Mouse (Mus musculus) liver, adult 2 months (tissue): Measurements from ENCODE around the gene Nrd1. TPM values are rescaled to one million over a fixed set of nuclear protein-coding genes. Genes with fewer than 3 reads are reported as not detected.

Experiments used
- DNase-seq: peaks from one replicate; pipeline ENCODE4 v3.0.0-alpha.2; 2011; ENCODE audit warnings: low read depth, low spot score; ENCODE audit errors: extremely low read depth
- H3K27ac ChIP-seq: fragments of 200-500 bp; replicated peaks from 2 replicates; pipeline ENCODE4 v1.5.1; 2012; ENCODE audit warnings: low read depth, mild to moderate bottlenecking, control low read depth, inconsistent platforms, low read length; ENCODE audit not compliant: insufficient read depth
- H3K27me3 ChIP-seq: fragments of 200-500 bp; 2 replicates; pipeline ENCODE4 v1.6.1; 2012; ENCODE audit warnings: mild to moderate bottlenecking, moderate library complexity, low read length, inconsistent platforms; ENCODE audit not compliant: control insufficient read depth, insufficient read depth
- H3K36me3 ChIP-seq: fragments of 200-500 bp; 2 replicates; pipeline ENCODE4 v1.6.1; 2012; ENCODE audit warnings: low read length, inconsistent platforms; ENCODE audit not compliant: control insufficient read depth, insufficient read depth
- H3K4me1 ChIP-seq: fragments of 200-500 bp; 2 replicates; pipeline ENCODE4 v1.6.1; 2011; ENCODE audit warnings: low read length; ENCODE audit not compliant: control insufficient read depth, insufficient read depth
- H3K4me3 ChIP-seq: fragments of 200-500 bp; 2 replicates; pipeline ENCODE4 v1.5.1; 2011; ENCODE audit warnings: low read depth, mild to moderate bottlenecking, control low read depth, low read length, moderate library complexity; ENCODE audit not compliant: insufficient read depth
- H3K79me2 ChIP-seq: fragments of 200-500 bp; 2 replicates; pipeline ENCODE4 v1.6.1; 2012; ENCODE audit warnings: inconsistent platforms, mild to moderate bottlenecking, low read length, moderate library complexity; ENCODE audit not compliant: control insufficient read depth, insufficient read depth
- H3K9ac ChIP-seq: fragments of 200-500 bp; 2 replicates; pipeline ENCODE4 v1.6.1; 2012; ENCODE audit warnings: low read depth, mild to moderate bottlenecking, control low read depth, inconsistent platforms, low read length
- CTCF ChIP-seq: fragments of 200-500 bp; IDR thresholded peaks from 2 replicates; pipeline ENCODE4 v1.5.1; 2011; ENCODE audit warnings: low read depth, low read length, control low read depth
- POLR2A ChIP-seq: fragments of 200-500 bp; IDR thresholded peaks from 2 replicates; pipeline ENCODE4 v1.6.1; 2011; ENCODE audit warnings: low read length, control low read depth; ENCODE audit not compliant: insufficient read depth; ENCODE audit errors: extremely low read depth
- WGBS: fragments of 180-500 bp; shearing (Covaris S2); methylation state at CpG from one replicate; pipeline ENCODE4 v1.1.7; 2018; 5-methylcytosine and 5-hydroxymethylcytosine counted together
- polyA plus RNA-seq: library from polyadenylated mRNA; depleted of rRNA; stranded (reverse); fragments of >200 nt; gene quantifications from 2 replicates; pipeline ENCODE4 v1.2.3, GENCODE M21; 2012; rRNA removed
- total RNA-seq: library from RNA; depleted of rRNA; stranded (reverse); fragments of >200 nt; gene quantifications from 2 replicates; pipeline ENCODE4 v1.2.3, GENCODE M21; 2014; rRNA removed

Nrd1 gene
- total and polyA plus RNA-seq, 2 experiments = 14.5 to 61.5 TPM

GRCm38 (mm10) chr4:109109012-109109411 lies 108.6 kb downstream of the Nrd1 start:
- Histone ChIP-seq H3K27ac (peak overlapping the region; percentile 33; the same call in 1 of the 2 replicates), H3K36me3 (no peaks in the 10 kb centered on the region), H3K79me2 (peaks cover 25% of the 10 kb centered on the region; the same call in 1 of the 2 replicates), H3K4me1 (peaks cover 47% of the 10 kb centered on the region), H3K4me3 (no peak overlapping the region), H3K9ac (no peak overlapping the region), H3K27me3 (no peaks in the 10 kb centered on the region)
- no peak for DNase-seq
- WGBS = 75% methylated on average over 6 of the region's 6 CpGs
- no peak for TF ChIP-seq POLR2A
- TF ChIP-seq CTCF = no peak

- H3K4me1 ChIP-seq = peaks cover 48% of the 10 kb centered on the region
- H3K4me3 ChIP-seq = no peak overlapping the region
- TF ChIP-seq POLR2A (no peak), CTCF (no peak)
- no peak overlapping the region for H3K9ac ChIP-seq
- 89% methylated on average over 10 of the region's 10 CpGs for WGBS
- no peaks in the 10 kb centered on the region for H3K36me3 ChIP-seq
- DNase-seq = no peak
- H3K27ac ChIP-seq = no peak overlapping the region
- H3K79me2 ChIP-seq = peaks cover 25% of the 10 kb centered on the region; the same call in 1 of the 2 replicates
- H3K27me3 ChIP-seq = no peaks in the 10 kb centered on the region
These were observed 109.2 kb downstream of the Nrd1 start for GRCm38 (mm10) chr4:109109686-109110085.

GRCm38 (mm10) chr4:109110978-109111377 lies 110.5 kb downstream of the Nrd1 start:
- DNase-seq = no peak
- no peak overlapping the region for H3K4me3 ChIP-seq
- H3K27me3 ChIP-seq = no peaks in the 10 kb centered on the region
- WGBS = 61% methylated on average over 2 of the region's 2 CpGs
- peaks cover 2% of the 10 kb centered on the region; the same call in 1 of the 2 replicates for H3K36me3 ChIP-seq
- peaks cover 29% of the 10 kb centered on the region; the same call in 1 of the 2 replicates for H3K79me2 ChIP-seq
- no peak overlapping the region for H3K9ac ChIP-seq
- peak overlapping the region; percentile 22; the same call in 1 of the 2 replicates for H3K27ac ChIP-seq
- H3K4me1 ChIP-seq = peaks cover 46% of the 10 kb centered on the region
- TF ChIP-seq CTCF (no peak), POLR2A (no peak)

Other genes with a start within 250 kb of the Nrd1 start
- 15.0 and 15.4 TPM in 2 replicates for gene Zfyve9, start 219.9 kb upstream of the Nrd1 start, total RNA-seq
- 2.1 and 2.2 TPM in 2 replicates for gene Zfyve9, start 219.9 kb upstream of the Nrd1 start, polyA plus RNA-seq
- gene Btf3l4, start 167.0 kb upstream of the Nrd1 start, total RNA-seq = 27.3 and 29.9 TPM in 2 replicates
- 7.0 and 8.1 TPM in 2 replicates for gene Btf3l4, start 167.0 kb upstream of the Nrd1 start, polyA plus RNA-seq
- gene Txndc12, start 166.1 kb upstream of the Nrd1 start, total RNA-seq = 38.1 and 41.4 TPM in 2 replicates
- gene Txndc12, start 166.1 kb upstream of the Nrd1 start, polyA plus RNA-seq = 15.3 and 19.4 TPM in 2 replicates
- gene Kti12, start 152.9 kb upstream of the Nrd1 start, total RNA-seq = 8.1 and 11.1 TPM in 2 replicates
- gene Kti12, start 152.9 kb upstream of the Nrd1 start, polyA plus RNA-seq = 26.6 and 32.0 TPM in 2 replicates
- 0.07 and 0.09 TPM in 2 replicates for gene A730015C16Rik, start 152.0 kb upstream of the Nrd1 start, total RNA-seq
- 0.09 and 0.37 TPM in 2 replicates for gene A730015C16Rik, start 152.0 kb upstream of the Nrd1 start, polyA plus RNA-seq
- 0.09 and 0.27 TPM in 2 replicates for gene Rab3b, start 121.6 kb upstream of the Nrd1 start, total RNA-seq
- 0.96 and 1.4 TPM in 2 replicates for gene Rab3b, start 121.6 kb upstream of the Nrd1 start, polyA plus RNA-seq
- 116 and 128 TPM in 2 replicates for gene Osbpl9, start 201.6 kb downstream of the Nrd1 start, total RNA-seq
- 116 and 125 TPM in 2 replicates for gene Osbpl9, start 201.6 kb downstream of the Nrd1 start, polyA plus RNA-seq
- gene Calr4, start 233.8 kb downstream of the Nrd1 start, total RNA-seq = not detected in 2 replicates
- not detected in 2 replicates for gene Calr4, start 233.8 kb downstream of the Nrd1 start, polyA plus RNA-seq